Mouse (Mus musculus) myocyte (in vitro differentiated cells): ENCODE results near the gene Adamtsl2. TPM values are rescaled to one million over a fixed set of nuclear protein-coding genes. Genes with fewer than 3 reads are reported as not detected.

Source experiments
- H3K27me3 ChIP-seq: one replicate; pipeline ENCODE4 v1.6.1; 2011; ENCODE audit not compliant: control insufficient read depth, insufficient read depth, insufficient read length
- H3K36me3 ChIP-seq: one replicate; pipeline ENCODE4 v1.6.1; 2011; ENCODE audit not compliant: control insufficient read depth, insufficient read depth
- H3K4me2 ChIP-seq: one replicate; pipeline ENCODE4 v1.6.1; 2011; ENCODE audit warnings: low read depth, control low read depth
- H3K4me3 ChIP-seq: one replicate; pipeline ENCODE4 v1.5.1; 2011; ENCODE audit warnings: mild to moderate bottlenecking, control low read depth, moderate library complexity
- H3K79me2 ChIP-seq: one replicate; pipeline ENCODE4 v1.6.1; 2011; ENCODE audit not compliant: control insufficient read depth, insufficient read depth
- H3ac ChIP-seq: one replicate; pipeline ENCODE4 v1.6.1; 2011; ENCODE audit not compliant: control insufficient read depth, insufficient read length
- CEBPB ChIP-seq: IDR thresholded peaks from 2 replicates; pipeline ENCODE4 v1.6.1; 2011; ENCODE audit warnings: mild to moderate bottlenecking, moderate library complexity; ENCODE audit not compliant: poor library complexity, insufficient read depth, severe bottlenecking
- E2F4 ChIP-seq: IDR thresholded peaks from one replicate; pipeline ENCODE4 v1.6.1; 2011; ENCODE audit warnings: mild to moderate bottlenecking, control low read depth, moderate library complexity; ENCODE audit not compliant: insufficient read depth
- MAX ChIP-seq: IDR thresholded peaks from one replicate; pipeline ENCODE4 v1.6.1; 2011; ENCODE audit warnings: low read depth, mild to moderate bottlenecking, control low read depth
- MYOD1 ChIP-seq, 3 experiments: IDR thresholded peaks; one replicate each; pipeline ENCODE4 v1.6.1; 2011; ENCODE audit warnings: control low read depth in 2 of 3, low read depth in 2 of 3, mild to moderate bottlenecking in 2 of 3, moderate library complexity in 1 of 3; ENCODE audit not compliant: insufficient read length in 2 of 3, control insufficient read depth in 1 of 3
- MYOG ChIP-seq, 3 experiments: IDR thresholded peaks; one replicate each; pipeline ENCODE4 v1.6.1; 2011; ENCODE audit warnings: control low read depth in 2 of 3, low read depth in 2 of 3, mild to moderate bottlenecking in 2 of 3; ENCODE audit not compliant: insufficient read length in 2 of 3, control insufficient read depth in 1 of 3, insufficient read depth in 1 of 3
- POLR2A ChIP-seq: IDR thresholded peaks from one replicate; pipeline ENCODE4 v1.6.1; 2011; ENCODE audit warnings: low read depth, mild to moderate bottlenecking, control low read depth, moderate library complexity; ENCODE audit not compliant: insufficient read length
- POLR2AphosphoS2 ChIP-seq: IDR thresholded peaks from one replicate; pipeline ENCODE4 v1.6.1; 2011; ENCODE audit warnings: low read depth, control low read depth; ENCODE audit not compliant: insufficient read length
- REST ChIP-seq: IDR thresholded peaks from one replicate; pipeline ENCODE4 v1.6.1; 2011; ENCODE audit warnings: mild to moderate bottlenecking, control low read depth, moderate library complexity; ENCODE audit not compliant: insufficient read depth, insufficient read length
- SRF ChIP-seq: IDR thresholded peaks from one replicate; pipeline ENCODE4 v1.6.1; 2011; ENCODE audit warnings: low read depth; ENCODE audit not compliant: control insufficient read depth, insufficient read length
- TCF12 ChIP-seq: IDR thresholded peaks from one replicate; pipeline ENCODE4 v1.6.1; 2011; ENCODE audit warnings: mild to moderate bottlenecking, control low read depth; ENCODE audit not compliant: poor library complexity, insufficient read depth, severe bottlenecking
- TCF3 ChIP-seq: IDR thresholded peaks from one replicate; pipeline ENCODE4 v1.6.1; 2011; ENCODE audit warnings: low read depth, control low read depth; ENCODE audit not compliant: insufficient read length
- USF1 ChIP-seq: IDR thresholded peaks from one replicate; pipeline ENCODE4 v1.6.1; 2011; ENCODE audit warnings: low read depth, mild to moderate bottlenecking, control low read depth, moderate library complexity
- polyA plus RNA-seq: library from polyadenylated mRNA; unstranded; fragments of >200 nt; fragmentation: generic; extraction: Trizol; gene quantifications from one replicate; pipeline ENCODE4 v1.2.1, GENCODE M21; 2012; ENCODE audit warnings: missing spikeins

The Adamtsl2 gene
- polyA plus RNA-seq, 1 experiment = 17.6 TPM

GRCm38 (mm10) chr2:27086483-27087010, 7.4 kb downstream of the Adamtsl2 start:
- H3K79me2 ChIP-seq = no peaks in the 10 kb centered on the region
- H3K27me3 ChIP-seq = peaks cover 13% of the 10 kb centered on the region
- no peak overlapping the region for H3ac ChIP-seq
- H3K36me3 ChIP-seq = no peaks in the 10 kb centered on the region
- no peak overlapping the region for H3K4me3 ChIP-seq
- no peak overlapping the region for H3K4me2 ChIP-seq
- TF ChIP-seq TCF12 = no peak
- TF ChIP-seq TCF3 = no peak
- TF ChIP-seq MAX = no peak
- no peak for TF ChIP-seq CEBPB
- no peak for TF ChIP-seq POLR2A
- TF ChIP-seq REST = no peak
- no peak for TF ChIP-seq SRF
- no peak for TF ChIP-seq MYOG (IDR thresholded peaks at IDR 0.05; ENCODE audit: control insufficient read depth in 1 of 3, insufficient read depth in 1 of 3, insufficient read length in 2 of 3, low read depth in 2 of 3)
- no peak for TF ChIP-seq POLR2AphosphoS2
- TF ChIP-seq MYOD1 (IDR thresholded peaks at IDR 0.05; ENCODE audit: control insufficient read depth in 1 of 3, insufficient read length in 2 of 3, low read depth in 2 of 3) = no peak
- no peak for TF ChIP-seq USF1

GRCm38 (mm10) chr2:27087581-27087980, 8.4 kb downstream of the Adamtsl2 start:
- H3K4me2 ChIP-seq = no peak overlapping the region
- H3K4me3 ChIP-seq = no peak overlapping the region
- H3K27me3 ChIP-seq = peaks cover 8% of the 10 kb centered on the region
- TF ChIP-seq TCF3 (no peak), USF1 (no peak), CEBPB (no peak), POLR2AphosphoS2 (no peak), REST (no peak), MAX (no peak), TCF12 (no peak), SRF (no peak), E2F4 (no peak), MYOG (IDR thresholded peaks at IDR 0.05; ENCODE audit: control insufficient read depth in 1 of 3, insufficient read depth in 1 of 3, insufficient read length in 2 of 3, low read depth in 2 of 3) (no peak), MYOD1 (IDR thresholded peaks at IDR 0.05; ENCODE audit: control insufficient read depth in 1 of 3, insufficient read length in 2 of 3, low read depth in 2 of 3) (no peak), POLR2A (no peak)
- no peaks in the 10 kb centered on the region for H3K79me2 ChIP-seq
- H3ac ChIP-seq = no peak overlapping the region
- no peaks in the 10 kb centered on the region for H3K36me3 ChIP-seq

- Histone ChIP-seq H3ac (no peak overlapping the region), H3K79me2 (no peaks in the 10 kb centered on the region), H3K4me3 (no peak overlapping the region), H3K4me2 (no peak overlapping the region), H3K27me3 (peaks cover 2% of the 10 kb centered on the region), H3K36me3 (no peaks in the 10 kb centered on the region)
- no peak for TF ChIP-seq MAX
- no peak for TF ChIP-seq CEBPB
- TF ChIP-seq TCF12 = no peak
- no peak for TF ChIP-seq MYOG (IDR thresholded peaks at IDR 0.05; ENCODE audit: control insufficient read depth in 1 of 3, insufficient read depth in 1 of 3, insufficient read length in 2 of 3, low read depth in 2 of 3)
These were observed 9.0 kb downstream of the Adamtsl2 start for GRCm38 (mm10) chr2:27088071-27088644.

- Histone ChIP-seq H3ac (no peak overlapping the region), H3K4me2 (no peak overlapping the region), H3K36me3 (no peaks in the 10 kb centered on the region), H3K27me3 (no peaks in the 10 kb centered on the region), H3K4me3 (no peak overlapping the region), H3K79me2 (no peaks in the 10 kb centered on the region)
- TF ChIP-seq CEBPB (no peak), MAX (no peak), SRF (no peak)
These were observed 9.5 kb downstream of the Adamtsl2 start for GRCm38 (mm10) chr2:27088700-27089099.

DNA sequence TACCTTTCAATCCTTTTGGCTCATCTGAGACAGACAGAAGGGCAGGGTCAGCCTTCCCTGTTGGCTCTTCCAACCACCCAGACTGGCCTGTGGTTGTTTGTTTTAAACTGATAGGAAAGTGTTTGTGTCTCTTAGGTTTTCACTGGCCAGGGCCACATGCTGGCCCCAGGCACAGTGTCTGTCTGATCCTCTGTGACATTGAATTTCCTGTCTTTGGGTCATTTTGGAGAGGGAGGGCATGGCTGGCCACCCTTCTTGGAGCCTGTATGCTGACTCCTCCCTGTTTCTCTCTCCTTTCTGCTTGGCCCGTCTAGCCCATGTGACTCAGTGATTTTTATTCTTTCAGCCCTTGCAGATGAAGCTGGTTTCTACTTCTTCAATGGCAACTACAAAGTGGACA, 10.1 kb downstream of the Adamtsl2 start:
- Histone ChIP-seq H3K27me3 (no peaks in the 10 kb centered on the region), H3ac (no peak overlapping the region), H3K4me2 (no peak overlapping the region), H3K36me3 (no peaks in the 10 kb centered on the region), H3K4me3 (no peak overlapping the region), H3K79me2 (no peaks in the 10 kb centered on the region)
- TF ChIP-seq MAX (no peak), CEBPB (no peak), USF1 (no peak), E2F4 (no peak), MYOG (IDR thresholded peaks at IDR 0.05; ENCODE audit: control insufficient read depth in 1 of 3, insufficient read depth in 1 of 3, insufficient read length in 2 of 3, low read depth in 2 of 3) (no peak), TCF3 (no peak), POLR2A (no peak), POLR2AphosphoS2 (no peak), SRF (no peak), MYOD1 (IDR thresholded peaks at IDR 0.05; ENCODE audit: control insufficient read depth in 1 of 3, insufficient read length in 2 of 3, low read depth in 2 of 3) (no peak), REST (no peak), TCF12 (no peak)
